Mouse (Mus musculus) mesoderm, embryonic 11.5 days (tissue): ENCODE measurements around the gene Pde4d.
A peak's percentile ranks its signal among the peaks of the same experiment; 100 is the strongest.

ENCODE experiments used
- DNase-seq: peaks from one replicate; pipeline ENCODE4 v3.0.0-alpha.2; 2012; ENCODE audit warnings: low read depth, low spot score

Pde4d gene

GRCm38 (mm10) chr13:109881161-109881857 lies 1431.6 kb downstream of the Pde4d start:
- DNase-seq, result no peak

GRCm38 (mm10) chr13:109883636-109884035 lies 1433.9 kb downstream of the Pde4d start:
- DNase-seq, result no peak

GRCm38 (mm10) chr13:109884812-109885211 lies 1435.1 kb downstream of the Pde4d start:
- DNase-seq, result no peak

- no peak for DNase-seq
These were observed 1438.5 kb downstream of the Pde4d start for GRCm38 (mm10) chr13:109888293-109888692.

GRCm38 (mm10) chr13:109891194-109891909 lies 1441.6 kb downstream of the Pde4d start:
- no peak for DNase-seq

GRCm38 (mm10) chr13:109891910-109892265 lies 1442.1 kb downstream of the Pde4d start:
- DNase-seq, result no peak

GRCm38 (mm10) chr13:109899442-109900428 lies 1450.0 kb downstream of the Pde4d start:
- no peak for DNase-seq

- no peak for DNase-seq
These were observed 1452.1 kb downstream of the Pde4d start for GRCm38 (mm10) chr13:109901811-109902210.

- peak; percentile 60 for DNase-seq
These were observed 1452.7 kb downstream of the Pde4d start for GRCm38 (mm10) chr13:109902460-109902854.

GRCm38 (mm10) chr13:109902855-109903763 lies 1453.4 kb downstream of the Pde4d start:
- DNase-seq, result peak; percentile 76

- DNase-seq, result no peak
These were observed 1454.2 kb downstream of the Pde4d start for GRCm38 (mm10) chr13:109903764-109904510.

- DNase-seq, result no peak
These were observed 1456.7 kb downstream of the Pde4d start for GRCm38 (mm10) chr13:109906342-109906888.

- DNase-seq, result peak; percentile 60
These were observed 1457.9 kb downstream of the Pde4d start for GRCm38 (mm10) chr13:109907634-109908033.

- DNase-seq, result no peak
These were observed 1458.6 kb downstream of the Pde4d start for GRCm38 (mm10) chr13:109908386-109908785.

- DNase-seq, result no peak
These were observed 1459.4 kb downstream of the Pde4d start for GRCm38 (mm10) chr13:109909111-109909510.

GRCm38 (mm10) chr13:109910915-109911314 lies 1461.2 kb downstream of the Pde4d start:
- no peak for DNase-seq

- no peak for DNase-seq
These were observed 1462.9 kb downstream of the Pde4d start for GRCm38 (mm10) chr13:109912635-109913034.

- no peak for DNase-seq
These were observed 1464.5 kb downstream of the Pde4d start for GRCm38 (mm10) chr13:109914246-109914645.

GRCm38 (mm10) chr13:109914846-109915245 lies 1465.1 kb downstream of the Pde4d start:
- peak; percentile 48 for DNase-seq

- peak; percentile 70 for DNase-seq
These were observed 1465.8 kb downstream of the Pde4d start for GRCm38 (mm10) chr13:109915501-109915900.
